In genomic region chr6:23272979-23273378, GRCm38 (mm10) we compare ENCODE assay signal across 15 mouse cellular contexts. TPM values are rescaled to one million over a fixed set of nuclear protein-coding genes. Genes with fewer than 3 reads are reported as not detected.
DNase-seq lines count a peak whose midpoint lies in the region; ATAC-seq and TF ChIP-seq lines count a peak whose summit lies in the region.
"Had no signal": no experiment of that assay in that cellular context is flagged by ENCODE, and none has a peak within 500 bp of the region (broad histone marks: within the 10 kb centered on the region; RNA-seq: fewer than 3 reads in every experiment).

No protein-coding gene starts in this region.

- peak; percentile 89 for ATAC-seq in forebrain, embryonic 13.5 days
- ATAC-seq in limb, embryonic 12.5 days (ENCODE audit: insufficient number of reproducible peaks, insufficient read depth, low FRiP score, low TSS enrichment, low read depth): no peak
- peak; percentile 87 for ATAC-seq in neural tube, embryonic 13.5 days (ENCODE audit: low read depth)
- ATAC-seq: CD4-positive, CD25-positive, alpha-beta regulatory T cell, adult 4 months; Patski had no signal

- H3K9ac ChIP-seq in forebrain, embryonic 13.5 days: no peak overlapping the region
- H3K9ac ChIP-seq in limb, embryonic 12.5 days (replicated peaks): no peak overlapping the region
- H3K9ac ChIP-seq in neural tube, embryonic 13.5 days: no peak overlapping the region
- H3K9ac ChIP-seq in heart, adult 2 months (ENCODE audit: low read depth, low read length): no peak overlapping the region

- peak overlapping the region; percentile 11; the same call in 1 of the 2 replicates for H3K27ac ChIP-seq in forebrain, embryonic 13.5 days
- no peak overlapping the region for H3K27ac ChIP-seq in limb, embryonic 12.5 days
- no peak overlapping the region for H3K27ac ChIP-seq in neural tube, embryonic 13.5 days (replicated peaks)
- H3K27ac ChIP-seq in heart, adult 2 months: no peak overlapping the region

- peaks cover 15% of the 10 kb centered on the region for H3K4me1 ChIP-seq in forebrain, embryonic 13.5 days
- peaks cover 5% of the 10 kb centered on the region; the same call in 1 of the 2 replicates for H3K4me1 ChIP-seq in limb, embryonic 12.5 days (replicated peaks)
- H3K4me1 ChIP-seq in neural tube, embryonic 13.5 days (replicated peaks): peaks cover 13% of the 10 kb centered on the region
- H3K4me1 ChIP-seq in heart, adult 2 months (ENCODE audit: control insufficient read depth, insufficient read depth, low read length): no peaks in the 10 kb centered on the region

- 2% methylated on average over 11 of the region's 11 CpGs for WGBS in forebrain, embryonic 13.5 days
- WGBS in limb, embryonic 12.5 days: 3% methylated on average over 11 of the region's 11 CpGs
- WGBS in neural tube, embryonic 13.5 days: 2% methylated on average over 11 of the region's 11 CpGs
- 14% methylated on average over 11 of the region's 11 CpGs for WGBS in heart, adult 2 months

- peak; percentile 83 for DNase-seq in embryo, embryonic 10.5 days (ENCODE audit: low spot score)
- no peak for DNase-seq in heart, adult 2 months
- no peak for DNase-seq in heart, postnatal 36 days
- no peak for DNase-seq in left cerebral cortex, postnatal 10 days (ENCODE audit: extremely low spot score in 1 of 2, low spot score in 2 of 2)
- DNase-seq: cerebellum, adult 9-10 months; kidney, postnatal 25 days; spleen, adult 18-20 months had no signal

- H3K4me3 ChIP-seq in forebrain, embryonic 13.5 days: no peak overlapping the region
- H3K4me3 ChIP-seq in limb, embryonic 12.5 days (replicated peaks): no peak overlapping the region
- no peak overlapping the region for H3K4me3 ChIP-seq in neural tube, embryonic 13.5 days
- no peak overlapping the region for H3K4me3 ChIP-seq in heart, adult 2 months

- no peak for TF ChIP-seq CTCF in heart, adult 2 months (IDR thresholded peaks at IDR 0.05)

- H3K9me3 ChIP-seq in forebrain, embryonic 13.5 days (replicated peaks): no peaks in the 10 kb centered on the region
- no peaks in the 10 kb centered on the region for H3K9me3 ChIP-seq in limb, embryonic 12.5 days
- no peaks in the 10 kb centered on the region for H3K9me3 ChIP-seq in neural tube, embryonic 13.5 days

- intact Hi-C loops in heart, adult 2 months (cut with DNase I): no loop called here
- intact Hi-C loops in heart, postnatal 36 days (cut with DNase I): no loop called here
- intact Hi-C loops in left cerebral cortex, postnatal 10 days (cut with DNase I): no loop called here

- no peak for TF ChIP-seq EP300 in heart, adult 2 months (IDR thresholded peaks at IDR 0.05; ENCODE audit: insufficient read depth, low read depth, low read length)

- no peaks in the 10 kb centered on the region for H3K36me3 ChIP-seq in forebrain, embryonic 13.5 days (ENCODE audit: poor library complexity, severe bottlenecking)
- H3K36me3 ChIP-seq in limb, embryonic 12.5 days: no peaks in the 10 kb centered on the region
- no peaks in the 10 kb centered on the region for H3K36me3 ChIP-seq in neural tube, embryonic 13.5 days
- no peaks in the 10 kb centered on the region for H3K36me3 ChIP-seq in heart, adult 2 months (ENCODE audit: control insufficient read depth, insufficient read depth, low read length)

- TF ChIP-seq POLR2A in heart, adult 2 months (IDR thresholded peaks at IDR 0.05; ENCODE audit: insufficient read depth, low read depth, low read length): no peak

- peak overlapping the region; percentile 43 for H3K4me2 ChIP-seq in forebrain, embryonic 13.5 days
- peak overlapping the region; percentile 31 for H3K4me2 ChIP-seq in limb, embryonic 12.5 days
- H3K4me2 ChIP-seq in neural tube, embryonic 13.5 days: peak overlapping the region; percentile 35

- H3K79me2 ChIP-seq in heart, adult 2 months (replicated peaks; ENCODE audit: control insufficient read depth, insufficient read depth, low read length): no peaks in the 10 kb centered on the region

- H3K27me3 ChIP-seq in forebrain, embryonic 13.5 days: peaks cover 46% of the 10 kb centered on the region
- peaks cover 23% of the 10 kb centered on the region for H3K27me3 ChIP-seq in limb, embryonic 12.5 days
- peaks cover 72% of the 10 kb centered on the region for H3K27me3 ChIP-seq in neural tube, embryonic 13.5 days
- H3K27me3 ChIP-seq in heart, adult 2 months (ENCODE audit: control insufficient read depth, insufficient read depth, low read length): no peaks in the 10 kb centered on the region

RNA-seq across cellular contexts. Expression of gene Fezf1, which starts 24.8 kb away (rescaled TPM):
- 13.6 and 38.7 TPM in 2 replicates for polyA plus RNA-seq in forebrain, embryonic 13.5 days (2015; fragmentation: Nextera tagmentation; extraction: Ambion mirVana)
- not detected in 2 replicates for polyA plus RNA-seq in limb, embryonic 12.5 days (2016; fragmentation: Nextera tagmentation; extraction: Ambion mirVana)
- 0.12 TPM in 1 of 2 replicates, not detected in the other for polyA plus RNA-seq in neural tube, embryonic 13.5 days (2015; fragmentation: Nextera tagmentation; extraction: Ambion mirVana)
- not detected for total RNA-seq in heart, adult 2 months (2021)
- polyA plus RNA-seq in heart, adult 2 months (2012; rRNA removed): not detected in 2 replicates
- total RNA-seq in heart, postnatal 36 days (2021): not detected
- under 1 TPM; 0.18 to 0.49 TPM for total RNA-seq in left cerebral cortex, postnatal 10 days (2021)
- total RNA-seq: adrenal gland, postnatal 4 days; heart, adult 8-10 months had no signal
- polyA plus RNA-seq: CD4-positive, CD25-positive, alpha-beta regulatory T cell, adult 4 months; liver, embryonic 16.5 days; Patski had no signal

Comparison
In these comparisons a context has a peak if more than half of its experiments do, and no peak if none do; other contexts are left out.
1. RNA of gene Fezf1, which starts 24.8 kb away (polyA plus RNA-seq): 13.6 to 38.7 TPM in forebrain, embryonic 13.5 days; not detected in heart, adult 2 months, not detected in limb, embryonic 12.5 days and 0.12 TPM in neural tube, embryonic 13.5 days; every median in the first group is over 10 times any median in the second.
2. Peak in every context shown above with its lines, with median percentiles within 50 percentile points of each other: H3K4me2 ChIP-seq.